Mouse (Mus musculus) megakaryocyte, embryonic 14.5 days (primary cell): Measurements from ENCODE around the gene Fev.

Source experiments
- FLI1 ChIP-seq: IDR thresholded peaks from 2 replicates; pipeline ENCODE4 v1.6.1; 2012; ENCODE audit warnings: low read length, inconsistent platforms, mixed read lengths
- GATA1 ChIP-seq: IDR thresholded peaks from 3 replicates; pipeline ENCODE4 v1.6.1; 2012; ENCODE audit warnings: mixed read lengths, low read length, inconsistent platforms, borderline replicate concordance

DNA sequence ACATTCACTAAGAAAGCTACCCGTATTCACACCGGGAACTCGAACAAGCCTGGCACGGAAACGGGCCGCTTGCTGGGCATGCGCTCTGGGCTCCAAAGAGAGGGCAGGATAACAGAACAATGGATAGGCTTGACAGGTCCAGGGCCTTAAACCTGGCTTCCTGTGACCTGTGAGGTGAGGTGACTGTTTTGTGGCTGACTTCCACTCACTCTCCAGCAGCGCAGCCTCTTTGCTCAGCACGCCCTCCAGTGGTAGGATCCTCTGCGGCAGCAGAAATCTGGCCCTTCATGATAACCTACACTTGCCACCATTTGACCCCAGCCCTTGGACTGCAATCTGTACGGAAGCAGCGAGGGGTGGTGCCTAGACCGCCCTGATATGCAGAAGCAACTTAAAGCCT is 30.5 kb upstream of the Fev start:
- TF ChIP-seq GATA1 (no peak), FLI1 (no peak)
